Mouse (Mus musculus) MEL (cell line): Measurements from ENCODE around the gene Gm10190.

Experiments
- CHD1 ChIP-seq: IDR thresholded peaks from 2 replicates; pipeline ENCODE4 v1.6.1; 2012; ENCODE audit warnings: low read depth, mild to moderate bottlenecking, inconsistent platforms, low read length, improper control_type of control experiment
- CTCF ChIP-seq, 3 experiments: IDR thresholded peaks in 2 of 3; conservative IDR thresholded peaks in 1 of 3; 2 replicates each; pipeline ENCODE4 v1.5.1; 2011 to 2012; ENCODE audit warnings: low read length in 3 of 3, low read depth in 2 of 3, mild to moderate bottlenecking in 2 of 3, improper control_type of control experiment in 1 of 3, inconsistent platforms in 1 of 3, mixed read lengths in 1 of 3, moderate library complexity in 1 of 3; ENCODE audit not compliant: control insufficient read depth in 1 of 3, insufficient read depth in 1 of 3, poor library complexity in 1 of 3, severe bottlenecking in 1 of 3
- EP300 ChIP-seq, 2 experiments: IDR thresholded peaks; 2 replicates each; pipeline ENCODE4 v1.6.1; 2011; ENCODE audit warnings: improper control_type of control experiment in 2 of 2, low read length in 2 of 2, low read depth in 1 of 2, mild to moderate bottlenecking in 1 of 2
- GATA1 ChIP-seq: IDR thresholded peaks from 2 replicates; pipeline ENCODE4 v1.6.1; 2011; ENCODE audit warnings: low read depth, low read length, improper control_type of control experiment
- KAT2A ChIP-seq: conservative IDR thresholded peaks from 2 replicates; pipeline ENCODE4 v1.6.1; 2012; ENCODE audit warnings: low read depth, low read length, improper control_type of control experiment, inconsistent platforms
- MAX ChIP-seq: IDR thresholded peaks from 2 replicates; pipeline ENCODE4 v1.6.1; 2011; ENCODE audit warnings: low read length, improper control_type of control experiment
- POLR2A ChIP-seq, 2 experiments: IDR thresholded peaks; 2 replicates each; pipeline ENCODE4 v1.6.1; 2011 to 2012; ENCODE audit warnings: low read length in 2 of 2, mild to moderate bottlenecking in 2 of 2, control low read depth in 1 of 2, improper control_type of control experiment in 1 of 2, low read depth in 1 of 2, moderate library complexity in 1 of 2; ENCODE audit not compliant: control insufficient read depth in 1 of 2, insufficient read depth in 1 of 2, poor library complexity in 1 of 2
- TAL1 ChIP-seq: IDR thresholded peaks from 2 replicates; pipeline ENCODE4 v1.6.1; 2012; ENCODE audit warnings: mild to moderate bottlenecking, inconsistent platforms, low read length, moderate library complexity, mixed read lengths
- ZC3H11A ChIP-seq: IDR thresholded peaks from 2 replicates; pipeline ENCODE4 v1.6.1; 2012; ENCODE audit warnings: low read depth, mild to moderate bottlenecking, inconsistent platforms, low read length, improper control_type of control experiment

DNA sequence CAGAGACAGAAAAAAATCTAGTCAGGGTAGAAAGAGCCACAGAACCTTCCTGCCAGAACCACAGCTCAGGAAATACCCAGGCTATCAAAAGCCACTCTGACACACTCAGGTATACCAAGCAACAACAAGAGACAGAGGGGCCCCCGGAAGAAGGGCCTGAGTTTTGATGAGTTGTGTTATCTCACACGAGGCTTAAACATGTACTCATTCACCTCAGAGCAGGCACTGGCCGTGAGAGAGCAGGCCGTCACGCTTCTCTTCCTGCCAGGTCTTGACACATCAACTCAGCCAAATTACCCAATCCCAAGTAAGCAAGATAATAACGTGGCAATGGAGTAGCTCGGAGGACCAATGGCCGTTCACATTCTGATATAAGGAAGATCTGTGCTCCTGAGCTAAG is 49.7 kb downstream of the Gm10190 start:
- TF ChIP-seq POLR2A (IDR thresholded peaks at IDR 0.05; ENCODE audit: control insufficient read depth in 1 of 2, insufficient read depth in 1 of 2, low read depth in 1 of 2, low read length in 2 of 2, poor library complexity in 1 of 2) (no peak), CTCF (IDR thresholded peaks at IDR 0.05 in 2 of 3, conservative IDR thresholded peaks at IDR 0.05 in 1 of 3; ENCODE audit: control insufficient read depth in 1 of 3, insufficient read depth in 1 of 3, low read depth in 2 of 3, low read length in 3 of 3, poor library complexity in 1 of 3, severe bottlenecking in 1 of 3) (no peak), EP300 (IDR thresholded peaks at IDR 0.05; ENCODE audit: low read depth in 1 of 2, low read length in 2 of 2) (no peak), GATA1 (no peak), MAX (no peak), ZC3H11A (no peak), TAL1 (no peak), CHD1 (no peak), KAT2A (no peak)
